Mouse (Mus musculus): ENCODE data around the gene Ifi27l2a.

DNA sequence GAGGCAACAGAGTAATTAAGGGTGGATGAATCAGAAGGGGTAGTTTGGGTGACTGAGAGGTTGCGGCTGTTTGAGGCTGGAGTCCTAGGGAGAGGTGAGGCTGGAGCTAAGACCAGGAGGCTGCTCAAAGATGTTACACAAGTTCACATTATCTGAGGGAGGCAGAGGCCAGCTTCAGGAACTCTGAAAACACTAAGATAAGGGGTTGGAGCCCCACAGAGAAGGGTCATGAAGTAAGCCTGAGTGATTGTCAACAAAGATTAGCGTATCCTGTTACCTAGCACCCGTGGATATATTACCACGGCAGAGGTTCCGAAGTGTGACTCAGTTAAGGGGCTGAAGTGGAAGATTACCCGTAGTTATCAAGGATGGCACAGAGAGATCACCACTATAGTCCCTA, 50.0 kb downstream of the Ifi27l2a start:
- TF ChIP-seq POLR2A (IDR thresholded peaks at IDR 0.05; ENCODE audit: extremely low read depth, insufficient read depth, low read length): no peak
- TF ChIP-seq CTCF (IDR thresholded peaks at IDR 0.05; ENCODE audit: low read depth, low read length): no peak
